Mouse (Mus musculus): ENCODE data around the gene Glt1d1.

Glt1d1 gene

GRCm38 (mm10) chr5:127632167-127633145 is at the start of gene Glt1d1, which contains the start of gene Slc15a4:
Gene Glt1d1, plus strand, starts transcription at chr5:127632262.
Gene Slc15a4, minus strand, starts transcription at chr5:127632897.
- DNase-seq: peak; percentile 13

GRCm38 (mm10) chr5:127583658-127584057 is 48.4 kb upstream of the Glt1d1 start:
- peak; percentile 30 for DNase-seq

- DNase-seq: no peak
Measured at GRCm38 (mm10) chr5:127587854-127588253, 44.2 kb upstream of the Glt1d1 start.

- DNase-seq: no peak
Measured at GRCm38 (mm10) chr5:127592406-127592805, 39.7 kb upstream of the Glt1d1 start.

- DNase-seq: peak; percentile 26
Measured at GRCm38 (mm10) chr5:127592854-127593253, 39.2 kb upstream of the Glt1d1 start.

GRCm38 (mm10) chr5:127595676-127596075 is 36.4 kb upstream of the Glt1d1 start:
- no peak for DNase-seq

GRCm38 (mm10) chr5:127596862-127597261 is 35.2 kb upstream of the Glt1d1 start:
- no peak for DNase-seq

GRCm38 (mm10) chr5:127602996-127603395 is 29.1 kb upstream of the Glt1d1 start:
- DNase-seq: no peak

- DNase-seq: no peak
Measured at GRCm38 (mm10) chr5:127607507-127607906, 24.6 kb upstream of the Glt1d1 start.

- no peak for DNase-seq
Measured at GRCm38 (mm10) chr5:127609191-127609714, 22.8 kb upstream of the Glt1d1 start.

GRCm38 (mm10) chr5:127610787-127611509 is 21.1 kb upstream of the Glt1d1 start:
- no peak for DNase-seq

GRCm38 (mm10) chr5:127611881-127612280 is 20.2 kb upstream of the Glt1d1 start:
- DNase-seq: no peak

GRCm38 (mm10) chr5:127612397-127612796 is 19.7 kb upstream of the Glt1d1 start:
- DNase-seq: no peak

GRCm38 (mm10) chr5:127615459-127615858 is 16.6 kb upstream of the Glt1d1 start:
- no peak for DNase-seq

- DNase-seq: peak; percentile 27
Measured at GRCm38 (mm10) chr5:127616151-127616550, 15.9 kb upstream of the Glt1d1 start.

- DNase-seq: peak; percentile 96
Measured at GRCm38 (mm10) chr5:127616884-127617635, 15.0 kb upstream of the Glt1d1 start.

- DNase-seq: no peak
Measured at GRCm38 (mm10) chr5:127618834-127619233, 13.2 kb upstream of the Glt1d1 start.

- DNase-seq: no peak
Measured at GRCm38 (mm10) chr5:127620371-127620770, 11.7 kb upstream of the Glt1d1 start.

GRCm38 (mm10) chr5:127621108-127621507 is 11.0 kb upstream of the Glt1d1 start:
- no peak for DNase-seq

- DNase-seq: no peak
Measured at GRCm38 (mm10) chr5:127624427-127625213, 7.4 kb upstream of the Glt1d1 start.

GRCm38 (mm10) chr5:127627242-127627641 is 4.8 kb upstream of the Glt1d1 start:
- no peak for DNase-seq

- no peak for DNase-seq
Measured at GRCm38 (mm10) chr5:127631671-127632070, 391 bp upstream of the Glt1d1 start.
